Mouse (Mus musculus) liver, postnatal 0 days (tissue): ENCODE measurements around the gene Sirt7.

ENCODE experiments used
- CTCF ChIP-seq: sonication (generic); IDR thresholded peaks from 2 replicates; pipeline ENCODE4 v1.5.1; 2016; ENCODE audit warnings: antibody characterized with exemption, low read depth
- EP300 ChIP-seq: IDR thresholded peaks from 2 replicates; pipeline ENCODE4 v1.6.1; 2016; ENCODE audit warnings: antibody characterized with exemption, low read depth, mild to moderate bottlenecking

DNA sequence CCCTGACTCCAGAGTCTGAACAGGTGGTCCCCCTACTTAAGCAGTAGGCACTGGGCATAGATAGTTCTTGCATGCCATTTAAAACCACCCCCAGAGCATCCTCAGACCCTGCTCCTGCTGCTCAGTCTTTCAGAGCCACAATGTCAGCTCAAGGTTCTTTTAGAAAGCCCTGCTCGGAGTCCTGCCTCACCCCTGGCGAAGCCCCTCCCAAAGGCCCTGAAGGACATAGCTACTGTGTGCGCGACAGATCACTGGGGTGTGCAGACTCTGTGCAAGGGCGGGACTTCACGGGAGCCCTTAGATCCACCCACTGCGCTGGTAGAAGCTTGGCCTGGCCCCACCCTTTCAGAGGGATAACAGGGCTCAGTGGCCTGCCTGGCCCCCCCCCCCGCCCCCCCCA is 15.8 kb downstream of the Sirt7 start:
- no peak for TF ChIP-seq CTCF
- TF ChIP-seq EP300 = no peak
